Mouse (Mus musculus): Measurements from ENCODE around the gene Sorcs2. TPM values are rescaled to one million over a fixed set of nuclear protein-coding genes. Genes with fewer than 3 reads are reported as not detected.

Gene Sorcs2
- polyA plus RNA-seq, 1 experiment from 2014 or later, result 9.9 TPM

DNA sequence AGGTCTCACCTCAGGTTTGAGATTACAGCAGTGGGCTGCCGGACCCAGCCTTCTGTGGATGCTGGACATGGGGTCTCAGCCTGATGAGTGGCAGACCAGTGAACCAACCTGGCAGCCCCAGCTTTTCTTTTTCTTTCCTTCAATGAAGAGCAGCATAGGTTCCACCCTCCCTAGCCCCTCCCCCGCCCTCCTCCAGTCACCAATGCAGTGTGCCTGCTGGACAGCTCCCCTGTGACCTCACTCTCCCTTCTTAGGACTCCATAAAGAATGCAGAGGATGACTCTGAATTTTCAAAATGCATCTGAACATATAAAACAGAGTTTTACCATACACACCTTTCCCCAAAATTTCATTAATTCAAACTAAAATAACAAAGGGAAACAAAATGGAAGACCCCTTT, 33.8 kb upstream of the Sorcs2 start:
- WGBS, result 57% methylated on average over 2 of the region's 2 CpGs
- H3K4me2 ChIP-seq (ENCODE audit: low read length), result no peak overlapping the region
- H3K27ac ChIP-seq (replicated peaks in 1 of 2; ENCODE audit: control insufficient read depth in 1 of 2, insufficient read depth in 1 of 2, low read depth in 2 of 2, low read length in 2 of 2), result no peak overlapping the region
- peaks cover 4% of the 10 kb centered on the region; the same call in 1 of the 2 replicates for H3K27me3 ChIP-seq (ENCODE audit: control insufficient read depth, insufficient read depth, low read length)
- no peak overlapping the region for H3K4me3 ChIP-seq (ENCODE audit: control insufficient read depth in 1 of 2, insufficient read depth in 1 of 2, low read depth in 1 of 2, low read length in 2 of 2)
- H3K4me1 ChIP-seq (ENCODE audit: control insufficient read depth in 2 of 2, insufficient read depth in 2 of 2, low read length in 2 of 2), result no peaks in the 10 kb centered on the region
- ATAC-seq (ENCODE audit: insufficient number of reproducible peaks, insufficient read depth, low FRiP score, low read depth), result no peak
- no peak overlapping the region for H3K9ac ChIP-seq (ENCODE audit: low read length)
- no peaks in the 10 kb centered on the region for H3K9me3 ChIP-seq (ENCODE audit: control insufficient read depth, low read length)
- no peaks in the 10 kb centered on the region for H3K36me3 ChIP-seq (ENCODE audit: control insufficient read depth, insufficient read depth, low read length)

- no peaks in the 10 kb centered on the region for H3K4me1 ChIP-seq (ENCODE audit: control insufficient read depth in 2 of 2, insufficient read depth in 2 of 2, low read length in 2 of 2)
- H3K36me3 ChIP-seq (ENCODE audit: control insufficient read depth, insufficient read depth, low read length), result no peaks in the 10 kb centered on the region
- H3K27ac ChIP-seq (replicated peaks in 1 of 2; ENCODE audit: control insufficient read depth in 1 of 2, insufficient read depth in 1 of 2, low read depth in 2 of 2, low read length in 2 of 2), result no peak overlapping the region
- no peak for ATAC-seq (ENCODE audit: insufficient number of reproducible peaks, insufficient read depth, low FRiP score, low read depth)
- no peaks in the 10 kb centered on the region for H3K9me3 ChIP-seq (ENCODE audit: control insufficient read depth, low read length)
- H3K9ac ChIP-seq (ENCODE audit: low read length), result no peak overlapping the region
- H3K27me3 ChIP-seq (ENCODE audit: control insufficient read depth, insufficient read depth, low read length), result peaks cover 4% of the 10 kb centered on the region; the same call in 1 of the 2 replicates
- WGBS, result 77% methylated on average over 3 of the region's 3 CpGs
- H3K4me3 ChIP-seq (ENCODE audit: control insufficient read depth in 1 of 2, insufficient read depth in 1 of 2, low read depth in 1 of 2, low read length in 2 of 2), result no peak overlapping the region
- no peak overlapping the region for H3K4me2 ChIP-seq (ENCODE audit: low read length)
These were observed 31.6 kb upstream of the Sorcs2 start for GRCm38 (mm10) chr5:36429551-36429950.

DNA sequence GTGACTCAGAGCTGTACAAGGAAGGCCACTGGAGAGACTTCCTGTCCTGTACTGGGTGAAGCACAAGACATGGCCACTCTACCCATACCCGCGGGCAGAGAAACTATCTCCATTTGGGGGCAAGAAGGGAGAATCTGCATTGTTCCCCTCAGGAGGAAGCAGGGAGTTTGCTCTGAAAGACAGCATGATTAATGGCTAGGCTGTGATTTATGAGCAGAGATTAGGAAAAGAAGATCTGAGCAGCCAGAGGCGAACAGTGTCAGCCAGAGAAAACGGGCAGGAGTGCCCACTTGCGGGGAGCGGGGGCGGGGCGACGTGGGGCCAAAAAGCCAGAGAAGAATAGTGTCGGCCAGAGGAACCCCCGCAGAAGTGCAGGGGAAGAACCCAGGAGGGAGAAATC, 29.9 kb upstream of the Sorcs2 start:
- no peaks in the 10 kb centered on the region for H3K36me3 ChIP-seq (ENCODE audit: control insufficient read depth, insufficient read depth, low read length)
- H3K4me3 ChIP-seq (ENCODE audit: control insufficient read depth in 1 of 2, insufficient read depth in 1 of 2, low read depth in 1 of 2, low read length in 2 of 2), result no peak overlapping the region
- no peak for ATAC-seq (ENCODE audit: insufficient number of reproducible peaks, insufficient read depth, low FRiP score, low read depth)
- no peak overlapping the region for H3K4me2 ChIP-seq (ENCODE audit: low read length)
- H3K27ac ChIP-seq (replicated peaks in 1 of 2; ENCODE audit: control insufficient read depth in 1 of 2, insufficient read depth in 1 of 2, low read depth in 2 of 2, low read length in 2 of 2), result no peak overlapping the region
- no peak overlapping the region for H3K9ac ChIP-seq (ENCODE audit: low read length)
- WGBS, result 54% methylated on average over 11 of the region's 11 CpGs
- no peaks in the 10 kb centered on the region for H3K9me3 ChIP-seq (ENCODE audit: control insufficient read depth, low read length)
- H3K27me3 ChIP-seq (ENCODE audit: control insufficient read depth, insufficient read depth, low read length), result 0 out of 2 replicates have a peak, but pooled peaks cover under 1% of the 10 kb centered on the region
- H3K4me1 ChIP-seq (ENCODE audit: control insufficient read depth in 2 of 2, insufficient read depth in 2 of 2, low read length in 2 of 2), result no peaks in the 10 kb centered on the region

DNA sequence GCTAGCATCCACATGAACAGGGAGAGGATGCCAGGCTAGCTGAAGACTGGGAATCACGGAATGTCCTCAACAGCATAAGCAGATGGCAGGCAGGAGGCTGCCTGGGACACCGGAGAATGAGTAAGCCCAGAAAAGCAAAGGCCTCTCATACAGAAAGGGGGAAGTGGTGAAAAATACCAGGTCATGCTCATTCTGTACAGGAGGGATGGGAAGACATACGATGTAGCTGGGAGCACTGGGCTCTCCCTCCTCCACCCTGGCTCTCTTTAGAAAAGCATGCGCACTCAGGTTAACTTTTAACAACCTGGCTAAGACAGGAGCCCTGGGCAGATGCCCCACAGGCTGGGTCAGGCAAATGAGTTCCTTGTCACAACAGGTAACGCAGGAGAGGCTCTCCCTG, 28.5 kb upstream of the Sorcs2 start:
- no peak overlapping the region for H3K4me2 ChIP-seq (ENCODE audit: low read length)
- no peak for ATAC-seq (ENCODE audit: insufficient number of reproducible peaks, insufficient read depth, low FRiP score, low read depth)
- no peaks in the 10 kb centered on the region for H3K9me3 ChIP-seq (ENCODE audit: control insufficient read depth, low read length)
- no peak overlapping the region for H3K4me3 ChIP-seq (ENCODE audit: control insufficient read depth in 1 of 2, insufficient read depth in 1 of 2, low read depth in 1 of 2, low read length in 2 of 2)
- no peak overlapping the region for H3K9ac ChIP-seq (ENCODE audit: low read length)
- no peak overlapping the region for H3K27ac ChIP-seq (replicated peaks in 1 of 2; ENCODE audit: control insufficient read depth in 1 of 2, insufficient read depth in 1 of 2, low read depth in 2 of 2, low read length in 2 of 2)
- H3K27me3 ChIP-seq (ENCODE audit: control insufficient read depth, insufficient read depth, low read length), result no peaks in the 10 kb centered on the region
- 79% methylated on average over 5 of the region's 5 CpGs for WGBS
- H3K4me1 ChIP-seq (ENCODE audit: control insufficient read depth in 2 of 2, insufficient read depth in 2 of 2, low read length in 2 of 2), result no peaks in the 10 kb centered on the region
- H3K36me3 ChIP-seq (ENCODE audit: control insufficient read depth, insufficient read depth, low read length), result no peaks in the 10 kb centered on the region

DNA sequence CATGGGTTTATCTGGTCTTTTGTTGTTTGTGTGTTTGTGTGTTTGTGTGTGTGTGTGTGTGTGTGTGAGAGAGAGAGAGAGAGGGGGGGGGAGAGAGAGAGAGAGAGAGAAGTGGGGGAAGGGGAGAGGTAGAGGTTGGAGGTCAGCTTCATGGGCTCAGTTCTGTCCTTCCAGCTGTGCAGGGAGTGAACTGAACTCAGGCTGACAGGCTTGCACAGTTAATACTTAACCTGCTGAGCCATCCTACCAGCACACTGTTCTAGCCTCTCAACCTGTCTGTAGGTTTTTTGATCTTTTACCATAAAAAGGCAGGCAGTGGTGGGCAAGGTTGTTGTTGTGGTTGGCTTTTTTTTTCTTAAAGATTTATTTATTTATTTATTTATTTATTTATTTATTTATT, 26.7 kb upstream of the Sorcs2 start:
- H3K27me3 ChIP-seq (ENCODE audit: control insufficient read depth, insufficient read depth, low read length), result no peaks in the 10 kb centered on the region
- H3K4me3 ChIP-seq (ENCODE audit: control insufficient read depth in 1 of 2, insufficient read depth in 1 of 2, low read depth in 1 of 2, low read length in 2 of 2), result no peak overlapping the region
- no peak overlapping the region for H3K4me2 ChIP-seq (ENCODE audit: low read length)
- no peak overlapping the region for H3K27ac ChIP-seq (replicated peaks in 1 of 2; ENCODE audit: control insufficient read depth in 1 of 2, insufficient read depth in 1 of 2, low read depth in 2 of 2, low read length in 2 of 2)
- H3K9me3 ChIP-seq (ENCODE audit: control insufficient read depth, low read length), result no peaks in the 10 kb centered on the region
- no peaks in the 10 kb centered on the region for H3K36me3 ChIP-seq (ENCODE audit: control insufficient read depth, insufficient read depth, low read length)
- H3K4me1 ChIP-seq (ENCODE audit: control insufficient read depth in 2 of 2, insufficient read depth in 2 of 2, low read length in 2 of 2), result no peaks in the 10 kb centered on the region
- no peak overlapping the region for H3K9ac ChIP-seq (ENCODE audit: low read length)
- no peak for ATAC-seq (ENCODE audit: insufficient number of reproducible peaks, insufficient read depth, low FRiP score, low read depth)

GRCm38 (mm10) chr5:36422689-36423088, 24.8 kb upstream of the Sorcs2 start:
- no peak overlapping the region for H3K4me3 ChIP-seq (ENCODE audit: control insufficient read depth in 1 of 2, insufficient read depth in 1 of 2, low read depth in 1 of 2, low read length in 2 of 2)
- ATAC-seq (ENCODE audit: insufficient number of reproducible peaks, insufficient read depth, low FRiP score, low read depth), result no peak
- H3K36me3 ChIP-seq (ENCODE audit: control insufficient read depth, insufficient read depth, low read length), result no peaks in the 10 kb centered on the region
- H3K4me2 ChIP-seq (ENCODE audit: low read length), result no peak overlapping the region
- H3K9ac ChIP-seq (ENCODE audit: low read length), result no peak overlapping the region
- H3K27ac ChIP-seq (replicated peaks in 1 of 2; ENCODE audit: control insufficient read depth in 1 of 2, insufficient read depth in 1 of 2, low read depth in 2 of 2, low read length in 2 of 2), result no peak overlapping the region
- H3K9me3 ChIP-seq (ENCODE audit: control insufficient read depth, low read length), result no peaks in the 10 kb centered on the region
- no peaks in the 10 kb centered on the region for H3K4me1 ChIP-seq (ENCODE audit: control insufficient read depth in 2 of 2, insufficient read depth in 2 of 2, low read length in 2 of 2)
- H3K27me3 ChIP-seq (ENCODE audit: control insufficient read depth, insufficient read depth, low read length), result no peaks in the 10 kb centered on the region

DNA sequence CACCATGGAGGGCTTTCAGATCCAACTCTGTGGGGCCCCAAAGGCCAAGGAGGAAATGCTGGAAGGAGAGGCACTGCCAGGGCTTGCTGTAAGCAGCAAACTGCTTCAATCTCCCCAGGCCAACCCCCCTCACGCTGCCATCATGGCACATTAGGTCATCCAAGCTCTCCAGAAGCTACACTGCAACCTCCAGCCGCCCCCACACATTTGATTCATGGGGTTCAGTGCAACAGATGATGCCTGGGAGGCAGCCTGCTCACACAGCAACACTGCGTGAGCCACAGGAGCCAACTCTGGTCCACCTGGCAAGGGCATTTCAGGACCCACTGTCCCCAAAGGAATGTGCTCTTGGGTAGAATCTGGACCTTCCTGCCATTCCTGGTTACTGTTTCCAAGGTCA, 21.9 kb upstream of the Sorcs2 start:
- no peak overlapping the region for H3K4me3 ChIP-seq (ENCODE audit: control insufficient read depth in 1 of 2, insufficient read depth in 1 of 2, low read depth in 1 of 2, low read length in 2 of 2)
- no peak overlapping the region for H3K27ac ChIP-seq (replicated peaks in 1 of 2; ENCODE audit: control insufficient read depth in 1 of 2, insufficient read depth in 1 of 2, low read depth in 2 of 2, low read length in 2 of 2)
- H3K36me3 ChIP-seq (ENCODE audit: control insufficient read depth, insufficient read depth, low read length), result no peaks in the 10 kb centered on the region
- ATAC-seq (ENCODE audit: insufficient number of reproducible peaks, insufficient read depth, low FRiP score, low read depth), result no peak
- H3K27me3 ChIP-seq (ENCODE audit: control insufficient read depth, insufficient read depth, low read length), result no peaks in the 10 kb centered on the region
- no peak overlapping the region for H3K9ac ChIP-seq (ENCODE audit: low read length)
- WGBS, result 73% methylated on average over 3 of the region's 3 CpGs
- peaks cover 4 to 5% of the 10 kb centered on the region in 2 experiments for H3K4me1 ChIP-seq (ENCODE audit: control insufficient read depth in 2 of 2, insufficient read depth in 2 of 2, low read length in 2 of 2)
- H3K9me3 ChIP-seq (ENCODE audit: control insufficient read depth, low read length), result no peaks in the 10 kb centered on the region
- H3K4me2 ChIP-seq (ENCODE audit: low read length), result no peak overlapping the region

DNA sequence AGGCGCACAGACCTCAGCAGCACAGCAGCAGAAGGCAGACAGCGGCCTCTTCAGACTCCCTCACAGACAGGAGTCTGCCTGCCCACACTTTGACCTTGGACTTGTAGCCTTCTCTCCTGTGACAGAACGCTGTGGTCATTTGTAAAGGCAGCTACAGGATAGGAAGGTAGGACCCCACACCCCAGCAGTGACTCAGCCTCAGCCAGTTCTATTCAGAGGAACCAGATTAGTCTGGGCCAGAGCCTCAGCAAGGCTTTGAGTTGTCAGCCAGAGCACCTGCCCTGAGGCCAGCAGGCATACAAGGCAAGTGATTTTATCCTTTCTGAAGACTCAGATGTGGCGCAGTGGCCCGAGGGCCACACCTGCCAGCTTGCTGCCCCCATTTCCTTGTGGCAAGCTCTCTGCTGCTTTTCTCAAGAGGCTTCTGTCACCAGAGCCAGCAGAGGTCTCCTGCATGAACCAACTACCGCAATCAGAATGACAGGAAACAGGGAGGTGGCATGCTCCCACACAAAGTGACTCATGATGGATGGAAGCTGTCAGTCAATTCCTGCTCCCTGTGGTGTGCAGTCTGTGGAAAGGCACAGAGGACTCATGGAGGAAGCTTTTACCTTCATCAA, 16.9 kb upstream of the Sorcs2 start:
- no peak overlapping the region for H3K4me3 ChIP-seq (ENCODE audit: control insufficient read depth in 1 of 2, insufficient read depth in 1 of 2, low read depth in 1 of 2, low read length in 2 of 2)
- ATAC-seq (ENCODE audit: insufficient number of reproducible peaks, insufficient read depth, low FRiP score, low read depth), result no peak
- no peaks in the 10 kb centered on the region for H3K36me3 ChIP-seq (ENCODE audit: control insufficient read depth, insufficient read depth, low read length)
- H3K4me2 ChIP-seq (ENCODE audit: low read length), result no peak overlapping the region
- H3K9me3 ChIP-seq (ENCODE audit: control insufficient read depth, low read length), result no peaks in the 10 kb centered on the region; the same call in 1 of the 2 replicates
- H3K27ac ChIP-seq (replicated peaks in 1 of 2; ENCODE audit: control insufficient read depth in 1 of 2, insufficient read depth in 1 of 2, low read depth in 2 of 2, low read length in 2 of 2), result no peak overlapping the region
- H3K9ac ChIP-seq (ENCODE audit: low read length), result no peak overlapping the region
- WGBS, result 33% methylated on average over 6 of the region's 6 CpGs
- no peaks in the 10 kb centered on the region for H3K27me3 ChIP-seq (ENCODE audit: control insufficient read depth, insufficient read depth, low read length)
- peaks cover 6 to 7% of the 10 kb centered on the region in 2 experiments for H3K4me1 ChIP-seq (ENCODE audit: control insufficient read depth in 2 of 2, insufficient read depth in 2 of 2, low read length in 2 of 2)

All from heart, embryonic 14.5 days (tissue).